Mouse (Mus musculus) liver, adult 2 months (tissue): ENCODE data around the gene Zfp318.

Experiments
- CTCF ChIP-seq: fragments of 200-500 bp; IDR thresholded peaks from 2 replicates; pipeline ENCODE4 v1.5.1; 2011; ENCODE audit warnings: low read depth, low read length, control low read depth
- POLR2A ChIP-seq: fragments of 200-500 bp; IDR thresholded peaks from 2 replicates; pipeline ENCODE4 v1.6.1; 2011; ENCODE audit warnings: low read length, control low read depth; ENCODE audit not compliant: insufficient read depth; ENCODE audit errors: extremely low read depth

GRCm38 (mm10) chr17:46436672-46437366 is 53.3 kb downstream of the Zfp318 start:
- no peak for TF ChIP-seq POLR2A
- peak; percentile 88 for TF ChIP-seq CTCF
